ENCODE assay signal across 9 mouse cellular contexts in genomic region chr5:103654225-103654624, GRCm38 (mm10). TPM values are rescaled to one million over a fixed set of nuclear protein-coding genes. Genes with fewer than 3 reads are reported as not detected.
DNase-seq lines count a peak whose midpoint lies in the region; TF ChIP-seq lines count a peak whose summit lies in the region.
"Had no signal": no experiment of that assay in that cellular context is flagged by ENCODE, and none has a peak within 500 bp of the region (broad histone marks: within the 10 kb centered on the region; RNA-seq: fewer than 3 reads in every experiment).

No protein-coding gene starts in this region.

- H3K4me1 ChIP-seq in embryonic fibroblast, embryonic 13.5 days (ENCODE audit: control insufficient read depth, insufficient read depth, low read length), result no peaks in the 10 kb centered on the region
- H3K4me1 ChIP-seq: neural tube, embryonic 12.5 days had no signal

- H3K4me3 ChIP-seq in layer of hippocampus, adult 2 months, result no peak overlapping the region
- H3K4me3 ChIP-seq in embryonic fibroblast, embryonic 13.5 days (ENCODE audit: insufficient read depth, low read length), result no peak overlapping the region
- H3K4me3 ChIP-seq: neural tube, embryonic 12.5 days had no signal

- DNase-seq in adrenal gland, adult 2 months, result peak; percentile 35
- no peak for DNase-seq in adrenal gland, adult 18-20 months (ENCODE audit: low spot score in 2 of 2)
- DNase-seq in layer of hippocampus, adult 2 months (ENCODE audit: low spot score in 2 of 2), result no peak
- no peak for DNase-seq in layer of hippocampus, adult 11-12 months (ENCODE audit: low spot score)
- peak; percentile 72 for DNase-seq in NIH3T3 (ENCODE audit: low read depth)
- peak; percentile 36 to 62 for DNase-seq in lung, postnatal 4 days
- DNase-seq in urinary bladder, adult 18-20 months (ENCODE audit: low spot score in 2 of 2), result no peak

- peak; percentile 70 for TF ChIP-seq CTCF in layer of hippocampus, adult 2 months (conservative IDR thresholded peaks at IDR 0.05)
- TF ChIP-seq CTCF in embryonic fibroblast, embryonic 13.5 days (IDR thresholded peaks at IDR 0.05; ENCODE audit: borderline replicate concordance, insufficient read depth, low read length), result 0 out of 2 replicates have a peak, but pooled peaks have one; percentile 22

- no peak for TF ChIP-seq POLR2A in embryonic fibroblast, embryonic 13.5 days (IDR thresholded peaks at IDR 0.05; ENCODE audit: low read depth, low read length)

- H3K27ac ChIP-seq in layer of hippocampus, adult 2 months, result no peak overlapping the region
- no peak overlapping the region for H3K27ac ChIP-seq in embryonic fibroblast, embryonic 13.5 days (ENCODE audit: insufficient read depth, low read length)
- H3K27ac ChIP-seq: neural tube, embryonic 12.5 days had no signal

RNA-seq across cellular contexts. Expression of gene 1700016H13Rik, which starts 1.6 kb away (rescaled TPM):
- total RNA-seq in adrenal gland, adult 2 months (2021), result not detected
- polyA plus RNA-seq in adrenal gland, adult 2 months (2012; rRNA removed), result not detected in 2 replicates
- not detected for total RNA-seq in adrenal gland, adult 18-20 months (2021)
- total RNA-seq in layer of hippocampus, adult 2 months (2021), result not detected
- polyA plus RNA-seq in embryonic fibroblast, embryonic 13.5 days (2011; ENCODE audit: insufficient read length, low read depth, missing spikeins), result not detected in 2 replicates

RNA-seq across cellular contexts. Expression of gene Slc10a6, which starts 25.0 kb away (rescaled TPM):
- total RNA-seq in adrenal gland, adult 2 months (2021), result 1 to 10 TPM; 1.3 to 1.8 TPM
- polyA plus RNA-seq in adrenal gland, adult 2 months (2012; rRNA removed), result 0.83 and 1.1 TPM in 2 replicates
- 1 to 10 TPM; 3.1 to 3.4 TPM for total RNA-seq in adrenal gland, adult 18-20 months (2021)
- total RNA-seq in layer of hippocampus, adult 2 months (2021), result under 1 TPM in 1 of 2 experiments, not detected in 1; 0.18 TPM
- not detected in 2 replicates for polyA plus RNA-seq in embryonic fibroblast, embryonic 13.5 days (2011; ENCODE audit: insufficient read length, low read depth, missing spikeins)

RNA-seq across cellular contexts. Expression of gene Aff1, which starts 37.9 kb away (rescaled TPM):
- total RNA-seq in adrenal gland, adult 2 months (2021), result 10 to 100 TPM; 32.8 to 50.0 TPM
- polyA plus RNA-seq in adrenal gland, adult 2 months (2012; rRNA removed), result 4.3 and 5.6 TPM in 2 replicates
- 10 to 100 TPM; 40.3 to 43.8 TPM for total RNA-seq in adrenal gland, adult 18-20 months (2021)
- 10 to 100 TPM; 18.0 to 21.3 TPM for total RNA-seq in layer of hippocampus, adult 2 months (2021)
- polyA plus RNA-seq in embryonic fibroblast, embryonic 13.5 days (2011; ENCODE audit: insufficient read length, low read depth, missing spikeins), result 50.1 and 56.7 TPM in 2 replicates

Comparison
In these comparisons a context has a peak if more than half of its experiments do, and no peak if none do; other contexts are left out.
1. DNase-seq: peak in adrenal gland, adult 2 months (single experiment), NIH3T3 (single experiment) and lung, postnatal 4 days (2 of 2); none in adrenal gland, adult 18-20 months (0 of 2), layer of hippocampus, adult 2 months (0 of 2), layer of hippocampus, adult 11-12 months (single experiment) and urinary bladder, adult 18-20 months (0 of 2).